Mouse (Mus musculus): Measurements from ENCODE around the gene Arl11.
"Not testable (repeated sequence)": the region's sequence is repeated elsewhere in the genome, so short reads cannot be mapped to it uniquely, and the experiment has no call there.

The Arl11 gene

DNA sequence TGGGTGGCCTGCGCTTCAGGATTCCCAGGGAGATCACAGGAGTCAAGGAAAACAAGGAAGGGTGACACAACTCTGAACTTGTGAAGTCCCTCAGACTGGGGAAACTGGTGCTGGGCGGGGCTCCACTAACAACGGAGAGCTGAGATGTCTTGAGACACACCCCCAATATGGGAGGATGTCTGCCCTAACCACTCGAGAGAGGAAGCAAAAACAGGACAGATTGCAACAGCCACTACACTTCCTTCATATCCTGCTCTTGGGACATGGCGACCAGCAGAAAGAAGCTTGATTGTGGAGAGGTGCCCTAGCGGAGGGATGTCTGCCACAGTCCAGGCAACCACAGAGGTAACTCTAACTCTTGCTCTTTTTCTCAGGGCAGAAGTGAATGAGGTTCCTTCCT, at the start of gene Arl11:
Gene Arl11, plus strand, starts transcription at position 161 of the 400 bp plus-strand sequence.
- no peak for DNase-seq (ENCODE audit: low read depth, low spot score)

DNA sequence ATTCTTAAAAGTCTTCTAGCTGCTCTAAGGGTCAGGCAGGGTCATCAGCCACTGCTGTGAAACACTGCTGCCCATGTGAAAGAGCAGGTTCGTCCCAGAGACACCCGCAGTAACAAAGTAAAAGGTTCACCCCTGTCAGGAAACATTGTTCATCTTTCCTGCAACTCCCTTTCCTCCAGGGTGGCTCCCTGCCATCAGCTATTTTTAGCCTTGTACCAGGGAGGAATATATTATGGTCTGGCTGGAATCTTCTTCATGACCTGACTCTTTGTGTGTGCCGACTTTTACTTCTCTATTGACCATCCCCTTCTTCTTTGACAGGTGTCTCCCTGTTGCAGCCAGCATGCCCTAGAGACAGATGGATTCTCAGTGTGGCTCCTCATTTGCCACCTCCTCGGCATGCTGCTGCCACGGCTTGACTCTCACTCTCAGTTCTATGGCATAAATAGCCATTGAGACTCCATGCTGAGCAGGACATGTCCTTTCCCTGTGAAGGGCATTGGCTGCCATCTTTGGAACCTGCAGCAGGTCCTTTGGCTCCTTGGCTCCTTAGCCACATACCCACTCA, 41.6 kb upstream of the Arl11 start:
- no peak for DNase-seq (ENCODE audit: low read depth, low spot score)

DNA sequence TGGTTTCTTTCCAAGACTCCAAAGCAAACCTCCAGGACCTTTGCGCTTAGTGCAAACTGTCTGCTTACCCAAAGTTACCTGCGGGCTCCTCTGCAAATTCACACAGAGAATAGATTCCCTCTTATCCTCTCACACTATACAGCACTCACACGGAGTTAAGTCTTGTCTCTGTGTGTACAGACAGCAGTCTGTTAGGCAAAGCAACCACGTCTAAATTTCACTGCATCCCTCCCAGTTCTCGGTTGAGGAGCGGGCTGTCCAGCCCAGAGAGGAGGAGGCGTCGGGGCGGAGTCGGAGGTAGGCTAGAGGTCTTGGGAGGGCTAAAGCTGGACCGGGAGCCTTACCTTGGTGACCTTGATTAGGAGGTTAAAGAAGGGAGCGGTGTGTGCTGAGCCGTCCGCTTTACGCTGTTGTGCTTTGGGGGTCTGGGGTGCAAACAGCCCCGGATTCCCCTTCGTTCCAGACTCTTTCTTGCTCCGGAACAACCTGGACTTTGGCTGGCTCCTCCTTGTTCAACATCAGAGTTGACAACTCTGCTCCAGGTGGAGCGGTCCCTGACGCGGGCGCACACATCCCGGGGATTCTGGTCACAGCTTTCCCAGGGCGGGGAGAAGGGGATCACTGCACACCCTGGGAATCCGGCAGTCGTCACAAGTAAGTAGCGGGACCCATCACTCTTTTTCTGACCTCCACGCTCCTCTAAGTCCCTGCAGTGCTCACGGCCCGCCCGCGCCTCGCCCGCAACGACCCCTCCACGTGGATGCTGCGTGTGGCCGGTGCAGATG, 34.9 kb upstream of the Arl11 start:
- DNase-seq (ENCODE audit: low read depth, low spot score), result no peak

DNA sequence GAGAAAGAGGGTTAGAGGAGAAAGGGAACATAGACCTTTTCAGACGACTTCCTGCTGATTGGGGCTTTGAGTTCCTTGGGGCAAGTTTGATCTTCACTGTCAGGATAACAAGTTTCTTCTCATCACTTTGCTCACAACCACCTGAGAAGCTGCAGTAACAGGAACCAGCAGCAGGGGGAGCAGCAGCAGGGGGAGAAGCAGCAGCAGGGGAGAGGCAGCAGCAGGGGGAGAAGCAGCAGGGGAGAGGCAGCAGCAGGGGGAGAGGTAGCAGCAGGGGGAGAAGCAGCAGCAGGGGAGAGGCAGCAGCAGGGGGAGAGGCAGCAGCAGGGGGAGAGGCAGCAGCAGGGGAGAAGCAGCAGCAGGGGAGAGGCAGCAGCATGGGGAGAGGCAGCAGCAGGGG, 32.3 kb upstream of the Arl11 start:
- no peak for DNase-seq (ENCODE audit: low read depth, low spot score)

DNA sequence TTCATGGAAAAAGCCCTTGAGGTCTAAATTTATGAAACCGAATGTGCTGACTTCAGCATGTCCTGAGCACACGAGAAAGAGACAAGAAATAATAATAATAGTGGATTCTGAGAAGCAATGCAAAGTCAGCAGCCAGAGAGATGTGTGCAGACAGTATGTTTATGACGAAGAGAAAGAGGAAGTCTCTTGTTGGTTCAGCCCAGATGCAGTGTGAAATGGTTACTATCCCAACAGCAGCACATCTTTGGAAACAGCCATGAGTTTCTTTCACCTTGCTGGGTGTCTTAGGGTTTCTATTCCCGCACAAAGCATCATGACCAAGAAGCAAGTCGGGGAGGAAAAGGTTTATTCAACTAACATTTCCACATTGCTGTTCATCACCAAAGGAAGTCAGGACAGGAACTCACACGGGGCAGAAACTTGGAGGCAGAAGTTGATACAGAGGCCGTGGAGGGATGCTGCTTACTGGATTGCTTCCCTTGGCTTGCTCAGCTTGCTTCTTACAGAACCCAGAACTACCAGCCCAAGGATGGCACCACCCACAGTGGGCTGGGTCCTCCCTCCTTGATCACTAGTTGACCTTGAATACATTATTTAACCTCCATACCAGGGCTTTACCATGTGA, 30.8 kb upstream of the Arl11 start:
- no peak for DNase-seq (ENCODE audit: low read depth, low spot score)

DNA sequence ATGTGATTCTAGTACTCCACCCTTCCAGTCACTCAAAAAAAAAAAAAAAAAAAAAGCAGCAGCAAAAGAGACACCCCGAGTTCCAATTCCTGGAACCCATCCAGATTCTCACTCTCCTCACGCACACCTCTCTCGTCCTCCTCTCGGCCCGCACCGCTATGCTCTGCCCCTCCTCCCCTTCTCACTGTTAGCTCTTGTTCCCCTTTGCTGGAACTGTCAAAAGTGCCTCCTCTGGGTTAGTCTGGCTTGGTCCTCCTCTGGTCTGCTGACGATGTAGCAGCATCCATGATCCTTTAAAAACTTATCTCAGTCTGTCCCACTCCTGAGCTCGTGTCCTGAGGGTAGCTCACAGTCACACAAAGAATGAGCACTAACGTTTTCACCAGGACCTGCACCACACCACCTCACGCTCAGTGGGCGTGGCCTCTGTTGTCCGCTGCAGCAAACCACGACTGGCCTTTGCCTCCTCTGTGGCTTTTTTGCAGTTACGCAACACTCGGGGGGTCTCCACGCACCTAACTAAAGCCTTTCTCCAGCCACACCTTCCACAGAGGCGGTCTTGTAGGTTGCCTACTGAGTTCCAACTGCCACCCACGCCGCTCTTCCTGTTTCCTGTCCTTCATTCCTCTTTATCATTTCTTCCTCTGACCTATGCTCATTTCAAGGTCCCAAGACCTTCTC, 20.8 kb upstream of the Arl11 start:
- no peak for DNase-seq (ENCODE audit: low read depth, low spot score)

DNA sequence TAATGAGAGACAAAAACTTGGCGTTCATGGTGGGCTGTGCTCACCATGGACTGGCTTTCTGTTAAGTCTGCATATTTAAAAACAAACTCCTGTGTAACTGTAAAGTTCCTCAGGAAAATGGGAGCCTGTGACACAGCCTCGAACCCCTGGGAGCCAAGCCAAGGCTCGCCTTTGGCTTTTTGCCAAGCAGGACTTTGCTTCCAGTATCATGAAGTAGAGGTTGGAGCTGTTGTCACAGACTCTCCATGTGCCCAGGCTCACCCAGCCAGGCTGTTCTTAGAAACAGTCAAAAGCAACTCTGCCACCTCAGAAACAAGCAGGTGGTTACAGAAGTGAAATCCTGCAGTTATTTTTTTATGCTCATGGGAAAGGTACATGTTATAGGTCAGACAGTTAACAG, 18.9 kb upstream of the Arl11 start:
- no peak for DNase-seq (ENCODE audit: low read depth, low spot score)

DNA sequence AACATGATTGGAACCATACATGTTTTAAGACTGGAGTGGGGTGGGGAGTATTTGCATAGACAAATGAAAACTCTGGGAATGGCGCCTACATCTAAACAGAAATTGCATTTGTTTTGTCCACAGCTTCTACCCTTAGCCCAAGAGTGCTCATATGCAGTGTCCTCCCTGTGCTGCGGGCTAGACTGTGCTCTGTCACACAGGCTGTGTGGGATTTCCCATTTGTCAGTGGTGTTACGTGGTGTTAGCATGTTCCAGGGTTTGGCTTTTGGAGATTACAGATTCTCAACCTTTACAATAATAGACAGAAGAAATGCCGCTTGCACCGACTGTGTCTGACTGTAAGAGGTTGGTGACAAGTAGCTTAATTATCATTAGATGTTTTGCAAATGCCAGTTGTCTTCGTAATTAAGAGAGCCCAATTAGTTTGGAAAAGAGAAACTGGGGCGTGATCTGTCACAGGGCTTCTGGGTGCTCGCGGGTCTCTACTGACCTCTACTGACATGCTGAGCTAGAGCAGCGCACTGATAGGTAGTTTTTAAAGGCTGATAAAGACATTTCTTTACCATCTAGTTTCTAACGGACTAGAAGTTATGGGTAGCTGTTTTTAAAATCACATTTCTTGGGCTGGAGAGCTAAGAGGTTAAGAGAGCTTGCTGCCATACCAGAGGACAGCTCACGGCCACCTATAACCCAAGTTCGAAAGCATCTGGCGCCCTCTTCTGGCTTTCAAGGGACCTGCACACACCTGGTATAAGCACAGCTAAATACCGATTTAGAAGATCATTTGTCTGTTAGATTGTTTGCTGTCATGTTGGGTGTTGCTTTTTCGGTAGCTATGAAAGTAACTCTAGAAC, 15.4 kb upstream of the Arl11 start:
- DNase-seq (ENCODE audit: low read depth, low spot score), result peak; percentile 31

DNA sequence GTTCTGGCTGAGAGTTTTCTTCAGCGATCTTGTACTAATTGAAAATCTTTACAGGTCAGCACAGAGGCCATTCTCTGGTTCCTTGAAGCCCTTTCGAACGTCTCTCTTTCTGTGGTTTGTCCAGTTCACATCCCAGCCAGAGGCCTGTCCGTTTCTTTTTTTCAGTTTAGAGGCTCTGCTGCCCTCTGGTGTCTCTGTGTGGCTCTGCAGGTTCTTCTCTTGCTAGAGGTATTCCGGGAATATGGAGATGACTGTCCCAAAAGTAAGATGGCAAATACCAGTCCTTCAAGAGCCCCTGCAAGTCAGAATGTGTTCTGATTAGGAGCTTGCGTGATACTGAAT, 14.8 kb upstream of the Arl11 start:
- DNase-seq (ENCODE audit: low read depth, low spot score), result no peak

DNA sequence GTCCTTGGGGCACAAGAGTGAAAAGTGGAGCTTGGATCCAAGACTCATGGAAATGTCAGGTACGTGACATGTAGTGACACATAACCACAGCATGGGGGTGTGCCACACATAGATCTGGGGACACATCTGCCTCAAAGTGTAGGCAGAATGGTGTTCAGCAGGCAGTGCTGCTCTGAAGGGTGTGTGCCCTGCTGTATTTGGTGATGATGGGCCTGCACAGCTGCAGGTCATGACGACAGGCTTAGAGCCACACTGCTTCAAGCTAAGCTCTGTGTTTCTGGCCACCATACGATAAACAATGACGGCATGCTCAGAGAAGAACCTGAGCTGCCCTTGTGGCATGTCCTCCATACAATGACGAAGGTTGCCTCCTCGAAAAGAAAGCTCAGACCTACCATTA, 9.7 kb upstream of the Arl11 start:
- DNase-seq (ENCODE audit: low read depth, low spot score), result no peak

DNA sequence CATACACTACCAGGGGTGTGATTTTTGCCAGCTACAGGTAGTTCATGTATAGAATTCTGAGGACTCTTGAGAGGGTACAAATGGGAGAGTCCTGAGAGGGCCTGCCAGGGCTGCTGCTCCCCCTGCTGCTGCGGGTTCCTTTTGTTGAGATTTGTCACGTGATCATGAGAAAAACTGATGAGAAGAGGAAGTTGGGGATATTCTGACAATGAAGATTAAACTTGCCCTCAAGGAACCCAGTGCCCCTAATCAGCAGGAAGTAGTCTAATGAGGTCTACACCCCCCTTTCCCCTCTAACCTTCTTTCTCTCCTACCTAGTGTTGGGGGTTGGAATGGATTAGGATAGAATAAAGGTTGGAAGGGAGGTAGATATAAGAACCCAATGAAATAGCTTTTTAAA, 8.2 kb upstream of the Arl11 start:
- no peak for DNase-seq (ENCODE audit: low read depth, low spot score)

DNA sequence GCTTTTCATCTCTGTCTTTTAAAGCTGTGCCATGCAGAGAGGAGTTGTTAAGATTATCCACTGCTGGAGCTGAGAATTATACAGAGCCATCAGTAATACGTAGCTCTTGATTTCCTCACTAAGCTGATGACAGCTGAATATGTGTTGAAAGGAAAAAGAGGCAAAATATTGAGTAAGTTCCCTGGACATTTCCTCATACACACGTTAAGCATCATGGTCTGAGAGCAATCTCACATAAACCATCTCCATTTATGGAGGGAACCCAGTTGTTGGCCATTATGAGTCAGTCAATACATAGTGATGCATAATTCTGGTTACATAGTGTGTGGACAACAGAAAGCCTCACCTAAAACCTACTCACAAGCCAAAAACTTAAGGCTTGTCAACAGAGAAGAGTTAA, 7.1 kb upstream of the Arl11 start:
- DNase-seq (ENCODE audit: low read depth, low spot score), result no peak

DNA sequence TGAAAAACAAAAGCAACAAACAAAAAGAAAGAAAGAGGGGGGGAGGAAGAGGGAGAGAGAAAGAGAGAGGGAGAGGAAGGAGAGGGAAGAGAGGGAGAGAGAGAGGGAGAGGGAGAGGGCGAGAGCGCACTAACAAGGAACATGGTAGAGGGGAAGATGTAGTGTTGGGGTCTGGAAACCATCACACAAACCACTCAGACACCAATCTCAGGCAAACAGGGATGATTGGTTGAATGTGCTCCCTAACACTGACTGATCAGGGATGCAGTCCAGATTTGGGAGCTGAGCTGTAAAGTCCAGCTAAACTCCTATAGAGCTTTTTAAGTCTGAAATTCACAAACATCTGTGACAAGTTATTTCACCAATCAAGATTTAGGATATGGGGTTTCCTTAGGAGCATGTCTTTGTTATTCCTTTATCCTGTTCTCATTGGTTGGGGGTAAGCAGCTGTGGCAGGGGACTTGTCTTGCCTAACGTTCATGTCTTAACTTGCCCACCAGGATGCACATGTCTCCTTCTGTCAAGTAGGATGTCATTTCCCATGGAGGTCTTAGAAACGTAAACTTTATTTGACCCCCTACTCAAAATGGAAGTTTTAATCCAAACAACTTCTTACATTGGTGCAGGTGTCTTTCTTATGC, 5.5 kb upstream of the Arl11 start:
- no peak for DNase-seq (ENCODE audit: low read depth, low spot score)

DNA sequence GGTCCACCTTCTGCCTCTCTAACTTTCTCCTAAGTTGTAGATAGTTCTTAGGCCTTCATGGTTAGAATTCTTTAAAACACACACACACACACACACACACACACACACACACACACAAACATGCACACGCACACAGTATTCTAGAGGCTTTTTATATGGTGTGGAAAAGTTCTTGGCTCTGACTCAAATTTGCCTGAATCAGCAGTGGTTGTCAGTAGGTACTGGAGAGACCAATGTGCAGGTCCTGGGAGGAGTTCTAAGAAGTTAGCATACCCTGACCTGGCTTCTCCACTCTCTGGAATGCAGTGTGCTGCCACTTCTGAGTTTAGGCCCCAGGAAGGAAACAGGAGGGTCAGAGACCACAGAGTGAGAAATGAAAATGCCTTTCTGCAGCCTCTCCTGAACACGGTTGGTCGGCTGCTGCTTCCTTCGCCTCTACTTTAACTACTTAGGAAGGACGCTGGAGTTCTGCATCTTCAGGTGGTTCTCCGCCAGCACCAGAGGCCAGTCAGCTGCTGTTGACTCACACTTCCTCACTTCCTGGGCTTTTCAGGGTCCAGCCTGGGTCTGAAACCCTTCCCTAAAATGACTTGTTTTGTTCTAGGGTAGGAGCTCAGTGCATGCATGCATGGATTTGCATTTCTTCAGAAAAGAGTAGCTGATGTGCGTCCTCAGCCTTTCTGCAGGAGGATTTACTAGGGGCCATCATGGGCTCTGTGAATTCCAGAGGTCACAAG, 651 bp downstream of the Arl11 start:
- DNase-seq (ENCODE audit: low read depth, low spot score), result no peak

DNA sequence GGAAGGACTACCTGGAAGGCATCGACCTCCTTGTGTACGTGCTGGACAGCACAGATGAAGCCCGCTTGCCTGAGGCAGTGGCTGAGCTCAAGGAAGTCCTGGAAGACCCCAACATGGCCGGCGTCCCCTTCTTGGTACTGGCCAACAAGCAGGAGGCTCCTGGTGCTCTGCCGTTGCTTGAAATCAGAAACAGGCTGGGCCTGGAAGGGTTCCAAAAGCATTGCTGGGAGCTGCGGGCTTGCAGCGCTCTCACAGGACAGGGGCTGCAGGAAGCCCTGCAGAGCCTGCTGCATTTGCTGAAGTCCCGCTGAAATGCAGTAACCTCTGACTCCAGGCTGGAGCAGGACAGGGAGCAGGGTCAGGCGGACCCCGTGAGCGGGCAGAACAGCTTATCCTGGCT, 1.4 kb downstream of the Arl11 start:
- DNase-seq (ENCODE audit: low read depth, low spot score), result no peak

DNA sequence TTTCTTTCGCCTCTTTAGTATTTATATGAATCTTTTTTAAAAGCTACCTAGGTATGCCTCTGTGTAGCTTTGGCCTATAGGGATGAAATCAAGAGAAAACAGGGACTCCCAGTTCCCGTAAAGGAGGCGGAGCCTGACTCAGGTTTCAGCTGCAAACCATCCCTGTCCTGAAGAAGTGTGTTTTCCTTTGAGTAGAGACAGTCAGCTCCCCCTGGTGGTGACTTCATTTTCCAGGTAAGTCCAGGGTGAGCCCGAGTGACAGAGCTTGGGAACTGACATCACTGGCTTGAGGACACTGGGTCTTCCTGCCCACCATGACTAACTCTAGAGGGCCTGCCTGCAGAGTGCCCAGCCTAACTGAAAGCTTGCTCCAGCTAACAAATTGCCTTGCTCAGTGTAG, 7.3 kb downstream of the Arl11 start:
- DNase-seq (ENCODE audit: low read depth, low spot score), result no peak

DNA sequence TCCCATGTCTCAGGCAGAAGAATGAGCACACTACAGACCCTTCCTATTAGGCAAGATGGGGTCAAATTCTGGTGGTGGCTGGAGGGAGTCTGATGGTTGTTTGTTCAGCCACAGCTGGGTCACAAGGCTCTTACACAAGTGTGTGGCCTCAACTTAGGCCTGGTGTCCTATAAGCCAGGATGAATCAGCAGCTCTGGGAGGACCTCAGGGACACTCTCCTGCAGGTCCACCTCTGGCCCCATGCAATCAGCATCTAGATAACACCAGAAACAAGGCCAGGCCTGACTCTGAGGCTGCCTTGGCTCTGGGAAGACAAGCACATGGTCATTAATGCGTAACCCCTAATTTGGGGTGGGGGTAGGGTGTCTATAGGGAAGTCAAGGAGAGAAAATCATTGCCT, 11.2 kb downstream of the Arl11 start:
- DNase-seq (ENCODE audit: low read depth, low spot score), result no peak

DNA sequence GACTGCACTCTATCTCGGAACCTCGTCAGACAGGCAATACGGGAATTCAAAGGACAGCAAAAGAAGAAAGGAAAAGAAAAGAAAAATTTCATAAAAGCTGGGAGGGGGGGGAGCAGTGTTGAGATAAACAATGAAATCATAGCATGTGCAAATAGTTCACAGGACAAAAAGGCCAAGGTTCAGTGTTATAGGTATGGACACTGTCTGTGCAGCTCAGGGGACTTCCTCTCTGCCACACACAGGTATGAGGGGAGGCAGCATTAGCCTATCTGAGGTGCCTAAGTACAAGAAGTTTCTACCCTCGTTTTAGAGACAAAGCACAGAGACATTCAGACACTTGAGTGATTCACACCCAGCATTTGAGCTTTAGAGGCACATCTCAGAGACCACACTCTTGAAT, 11.6 kb downstream of the Arl11 start:
- DNase-seq (ENCODE audit: low read depth, low spot score), result no peak

DNA sequence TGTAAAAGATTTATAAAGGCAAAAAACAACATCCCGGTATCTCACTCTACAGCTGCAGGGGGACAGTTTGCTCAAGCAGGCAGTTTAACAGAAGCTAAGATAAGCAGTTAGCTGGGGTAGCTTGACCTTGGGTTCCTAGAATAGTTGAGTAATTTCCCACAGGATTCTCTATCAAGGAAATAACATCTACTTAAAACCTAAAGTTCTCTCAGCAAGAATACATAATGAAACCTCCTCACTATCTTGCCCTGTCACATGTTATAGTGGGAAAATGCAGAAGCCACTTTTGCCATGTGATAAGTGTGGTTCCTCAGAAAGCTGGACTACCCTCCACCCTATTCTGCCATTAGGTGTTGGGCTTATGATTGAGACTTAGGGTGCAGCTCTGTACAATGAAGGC, 13.2 kb downstream of the Arl11 start:
- no peak for DNase-seq (ENCODE audit: low read depth, low spot score)

DNA sequence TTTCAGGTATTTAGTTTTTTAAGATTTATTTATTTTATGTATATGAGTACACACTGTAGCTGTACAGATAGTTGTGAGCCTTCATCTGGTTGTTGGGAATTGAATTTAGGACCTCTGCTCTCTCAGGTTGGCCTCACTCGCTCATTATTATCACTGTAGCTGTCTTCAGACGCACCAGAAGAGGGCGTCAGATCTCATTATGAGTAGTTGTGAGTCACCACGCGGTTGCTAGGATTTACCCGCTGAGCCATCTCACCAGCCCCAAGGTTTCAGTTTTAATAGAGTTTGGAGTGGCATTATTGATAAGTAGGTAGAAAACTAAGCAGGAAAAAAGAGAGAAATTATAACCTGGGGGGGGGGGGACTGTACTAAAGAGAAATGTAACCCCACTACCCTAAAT, 17.5 kb downstream of the Arl11 start:
- not testable (repeated sequence) for DNase-seq (ENCODE audit: low read depth, low spot score)

Data from c-Kit-negative CD71-positive TER-119-positive erythroid progenitor cells, embryonic 14.5 days (primary cell).